Mouse (Mus musculus) embryonic facial prominence, embryonic 14.5 days (tissue): ENCODE measurements around the gene Trappc2. TPM values are rescaled to one million over a fixed set of nuclear protein-coding genes. Genes with fewer than 3 reads are reported as not detected.

Source experiments
- ATAC-seq: fragments of 200-750 bp; cut with Nextera tagmentation; 2 replicates; pipeline ENCODE4 v1.8.0; 2017; ENCODE audit warnings: low read depth, moderate number of reproducible peaks, moderate TSS enrichment
- DNase-seq: peaks from one replicate; pipeline ENCODE4 v3.0.0-alpha.2; 2015; ENCODE audit warnings: low spot score
- H3K27ac ChIP-seq: fragments of 300-500 bp; sonication (generic); replicated peaks from 2 replicates; pipeline ENCODE4 v1.5.1; 2014; ENCODE audit warnings: low read depth, mild to moderate bottlenecking, low read length, moderate library complexity
- H3K27me3 ChIP-seq: fragments of 300-500 bp; sonication (generic); replicated peaks from 2 replicates; pipeline ENCODE4 v1.6.1; 2014; ENCODE audit warnings: low read length; ENCODE audit not compliant: control insufficient read depth, insufficient read depth
- H3K36me3 ChIP-seq: fragments of 300-500 bp; sonication (generic); 2 replicates; pipeline ENCODE4 v1.6.1; 2014; ENCODE audit warnings: low read length, mixed read lengths; ENCODE audit not compliant: control insufficient read depth, insufficient read depth
- H3K4me1 ChIP-seq: fragments of 300-500 bp; sonication (generic); 2 replicates; pipeline ENCODE4 v1.6.1; 2014; ENCODE audit warnings: antibody characterized with exemption, low read length; ENCODE audit not compliant: control insufficient read depth, insufficient read depth
- H3K4me2 ChIP-seq: fragments of 300-500 bp; sonication (generic); 2 replicates; pipeline ENCODE4 v1.6.1; 2014; ENCODE audit warnings: low read depth, mild to moderate bottlenecking, low read length, moderate library complexity, mixed read lengths
- H3K4me3 ChIP-seq: fragments of 300-500 bp; sonication (generic); 2 replicates; pipeline ENCODE4 v1.5.1; 2014; ENCODE audit warnings: low read depth, mild to moderate bottlenecking, low read length
- H3K9ac ChIP-seq: fragments of 300-500 bp; sonication (generic); 2 replicates; pipeline ENCODE4 v1.6.1; 2014; ENCODE audit warnings: low read depth, mild to moderate bottlenecking, low read length, moderate library complexity, mixed read lengths
- H3K9me3 ChIP-seq: fragments of 300-500 bp; sonication (generic); 2 replicates; pipeline ENCODE4 v1.6.1; 2016; ENCODE audit warnings: low read length; ENCODE audit not compliant: control insufficient read depth
- WGBS: fragments of 180-500 bp; shearing (Covaris S2); extraction: QIAGEN DNeasy Blood & Tissue Kit; methylation state at CpG from one replicate; pipeline ENCODE4 v1.1.7; 2014; 5-methylcytosine and 5-hydroxymethylcytosine counted together
- polyA plus RNA-seq: library from polyadenylated mRNA; unstranded; fragments of >200 nt; fragmentation: Nextera tagmentation; extraction: Ambion mirVana; gene quantifications from 2 replicates; pipeline ENCODE4 v1.2.1, GENCODE M21; 2014

Trappc2 gene
- polyA plus RNA-seq, result 31.6 and 35.1 TPM in 2 replicates

GRCm38 (mm10) chrX:166440036-166440615 lies at the start of gene Trappc2:
Trappc2 (plus strand) TSS chrX:166440574.
- Histone ChIP-seq H3K27ac (peak within 1 kb of the TSS; percentile 77), H3K9me3 (no peaks in the 10 kb centered on the region), H3K36me3 (no peaks in the 10 kb centered on the region), H3K4me1 (no peaks in the 10 kb centered on the region), H3K9ac (peak within 1 kb of the TSS; percentile 78), H3K4me2 (peak within 1 kb of the TSS; percentile 62), H3K27me3 (peaks cover 33% of the 10 kb centered on the region), H3K4me3 (peak within 1 kb of the TSS; percentile 58)
- ATAC-seq (peak; percentile 75), DNase-seq (peak; percentile 23)
- 19% methylated on average over 17 of the region's 36 CpGs for WGBS

DNA sequence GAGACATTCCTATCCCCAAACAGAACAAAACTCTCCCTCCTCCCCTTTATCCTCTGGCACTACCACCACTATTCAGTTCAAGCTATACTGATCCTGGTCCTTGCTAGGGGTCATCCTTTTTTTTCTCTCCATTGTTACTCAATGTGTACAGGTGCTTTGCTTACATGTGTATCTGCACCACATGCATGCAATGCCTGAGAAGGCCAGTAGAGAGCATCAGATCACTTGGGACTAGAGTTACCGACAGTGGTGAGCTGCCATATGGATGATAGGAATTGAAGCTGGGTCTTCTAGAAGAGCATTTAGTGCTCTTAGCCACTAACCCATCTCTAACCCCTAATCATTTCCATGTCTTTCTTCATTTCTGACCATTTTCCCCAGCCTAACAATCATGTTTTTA lies 46.6 kb upstream of the Trappc2 start:
- H3K4me3 ChIP-seq, result no peak overlapping the region
- no peak overlapping the region for H3K4me2 ChIP-seq
- H3K4me1 ChIP-seq, result no peaks in the 10 kb centered on the region
- DNase-seq (no peak), ATAC-seq (no peak)
- no peaks in the 10 kb centered on the region for H3K9me3 ChIP-seq
- no peak overlapping the region for H3K9ac ChIP-seq
- no peak overlapping the region for H3K27ac ChIP-seq
- H3K27me3 ChIP-seq, result peaks cover 8% of the 10 kb centered on the region
- WGBS, result 86% methylated on average over 1 of the region's 1 CpGs
- no peaks in the 10 kb centered on the region for H3K36me3 ChIP-seq

- DNase-seq (no peak), ATAC-seq (no peak)
- H3K9ac ChIP-seq, result no peak overlapping the region
- H3K27me3 ChIP-seq, result no peaks in the 10 kb centered on the region; the same call in 1 of the 2 replicates
- H3K4me3 ChIP-seq, result no peak overlapping the region
- H3K4me1 ChIP-seq, result no peaks in the 10 kb centered on the region
- peaks cover 21% of the 10 kb centered on the region; the same call in 1 of the 2 replicates for H3K36me3 ChIP-seq
- no peak overlapping the region for H3K4me2 ChIP-seq
- H3K9me3 ChIP-seq, result no peaks in the 10 kb centered on the region
- no peak overlapping the region for H3K27ac ChIP-seq
These were observed 32.5 kb upstream of the Trappc2 start for GRCm38 (mm10) chrX:166407865-166408264.

DNA sequence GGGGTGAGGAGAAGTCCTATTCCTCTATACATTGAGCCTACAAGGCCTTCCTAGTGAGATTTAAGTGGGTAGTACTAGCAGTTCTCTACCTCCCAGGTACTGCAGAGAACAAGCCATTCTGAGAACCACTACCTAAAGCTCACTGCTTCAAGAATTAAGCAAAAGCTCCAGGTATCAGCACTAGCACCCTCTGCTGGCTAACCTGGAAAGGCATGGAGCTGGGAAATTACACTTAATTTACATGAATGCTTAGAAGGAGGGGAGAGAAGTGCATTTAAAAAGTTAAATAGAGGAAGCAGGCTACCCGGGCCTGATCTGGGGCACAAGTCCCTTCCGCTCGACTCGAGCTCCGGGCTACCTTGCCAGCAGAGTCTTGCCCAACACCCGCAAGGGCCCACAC lies 24.2 kb upstream of the Trappc2 start:
- DNase-seq (peak; percentile 10), ATAC-seq (no peak)
- Histone ChIP-seq H3K27me3 (no peaks in the 10 kb centered on the region), H3K4me1 (no peaks in the 10 kb centered on the region), H3K9ac (no peak overlapping the region), H3K27ac (no peak overlapping the region), H3K9me3 (no peaks in the 10 kb centered on the region), H3K4me2 (no peak overlapping the region), H3K36me3 (no peaks in the 10 kb centered on the region), H3K4me3 (no peak overlapping the region)
- 86% methylated on average over 1 of the region's 6 CpGs for WGBS

DNA sequence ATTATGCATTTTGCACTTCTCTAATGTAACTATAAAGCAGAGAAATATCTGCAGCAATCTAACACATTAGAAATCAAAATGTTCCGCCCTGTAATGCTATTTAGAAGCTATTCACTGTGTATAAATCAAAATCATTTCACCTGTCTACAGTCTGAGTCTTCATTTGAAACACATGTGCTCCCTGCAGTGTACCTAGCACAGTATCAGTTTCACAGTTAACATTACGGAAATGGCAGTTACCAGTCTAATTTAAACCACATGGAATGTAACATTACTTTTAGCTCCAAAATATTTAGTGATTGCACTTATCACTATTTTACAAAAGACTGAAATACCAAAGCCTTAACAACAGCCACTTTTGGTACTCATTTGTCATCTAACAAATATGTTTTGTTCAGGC lies 5.6 kb upstream of the Trappc2 start:
- H3K27ac ChIP-seq, result no peak overlapping the region
- DNase-seq (no peak), ATAC-seq (no peak)
- no peak overlapping the region for H3K4me2 ChIP-seq
- H3K4me1 ChIP-seq, result no peaks in the 10 kb centered on the region
- H3K4me3 ChIP-seq, result no peak overlapping the region
- H3K9me3 ChIP-seq, result no peaks in the 10 kb centered on the region
- 49% methylated on average over 2 of the region's 2 CpGs for WGBS
- no peak overlapping the region for H3K9ac ChIP-seq
- 0 out of 2 replicates have a peak, but pooled peaks cover 5% of the 10 kb centered on the region for H3K27me3 ChIP-seq
- H3K36me3 ChIP-seq, result no peaks in the 10 kb centered on the region

DNA sequence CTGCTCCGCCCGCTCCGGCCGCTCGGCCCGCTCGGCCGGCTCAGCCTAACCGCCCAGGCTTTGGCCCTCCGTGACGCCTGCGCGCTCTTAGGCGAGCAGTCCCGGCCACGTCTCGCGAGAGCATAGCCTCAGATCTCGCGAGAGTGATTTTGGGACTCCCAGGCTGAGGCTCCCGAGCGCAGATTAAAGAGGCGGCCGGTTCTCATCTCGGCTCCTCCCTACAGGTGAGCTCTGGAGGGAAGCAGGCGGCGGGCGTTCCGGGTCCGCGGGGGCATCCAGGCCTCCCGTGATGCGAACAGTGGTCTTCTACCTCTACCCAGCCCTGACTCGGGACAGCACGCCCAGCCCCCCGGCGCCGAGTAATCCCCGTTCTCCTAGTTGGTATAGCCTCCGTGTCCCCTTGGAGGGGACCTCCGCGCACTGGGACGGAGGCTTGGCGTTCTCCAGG lies 266 bp downstream of the Trappc2 start, which contains the start of gene Ofd1:
Ofd1 (minus strand) TSS at position 89 of the 448 bp plus-strand sequence.
- Histone ChIP-seq H3K9ac (peak within 1 kb of the TSS; percentile 78), H3K27ac (peak within 1 kb of the TSS; percentile 77), H3K9me3 (no peaks in the 10 kb centered on the region), H3K36me3 (no peaks in the 10 kb centered on the region), H3K4me2 (peak within 1 kb of the TSS; percentile 62), H3K4me1 (no peaks in the 10 kb centered on the region), H3K27me3 (peaks cover 33% of the 10 kb centered on the region), H3K4me3 (peak within 1 kb of the TSS; percentile 58)
- 26% methylated on average over 13 of the region's 44 CpGs for WGBS
- DNase-seq (peak; percentile 96), ATAC-seq (peak; percentile 99)

DNA sequence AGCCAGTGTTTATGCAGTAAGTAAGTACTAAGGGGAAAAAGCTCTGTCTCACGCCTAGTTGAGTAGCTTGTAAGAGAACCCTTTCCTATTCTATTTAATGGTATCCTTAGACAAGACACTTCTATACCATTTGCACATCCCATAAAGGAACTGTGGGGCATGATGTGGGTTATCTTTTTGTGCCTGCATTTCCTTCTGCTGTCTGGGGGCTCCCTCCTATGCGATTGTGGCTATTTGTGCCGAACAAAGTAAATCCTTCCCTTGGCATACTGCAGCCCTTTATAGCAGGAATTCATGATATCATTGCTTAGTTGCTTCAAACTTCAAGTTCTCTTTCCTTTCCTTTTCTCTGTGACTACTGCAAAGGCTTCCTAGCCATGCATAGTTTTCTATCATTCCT lies 4.2 kb downstream of the Trappc2 start:
- no peak for DNase-seq
- no peak overlapping the region for H3K4me3 ChIP-seq
- H3K27me3 ChIP-seq, result peaks cover 31% of the 10 kb centered on the region
- H3K36me3 ChIP-seq, result no peaks in the 10 kb centered on the region
- no peak overlapping the region for H3K9ac ChIP-seq
- 81% methylated on average over 3 of the region's 3 CpGs for WGBS
- H3K27ac ChIP-seq, result no peak overlapping the region
- no peaks in the 10 kb centered on the region for H3K4me1 ChIP-seq
- ATAC-seq, result no peak
- no peak overlapping the region for H3K4me2 ChIP-seq
- H3K9me3 ChIP-seq, result no peaks in the 10 kb centered on the region

DNA sequence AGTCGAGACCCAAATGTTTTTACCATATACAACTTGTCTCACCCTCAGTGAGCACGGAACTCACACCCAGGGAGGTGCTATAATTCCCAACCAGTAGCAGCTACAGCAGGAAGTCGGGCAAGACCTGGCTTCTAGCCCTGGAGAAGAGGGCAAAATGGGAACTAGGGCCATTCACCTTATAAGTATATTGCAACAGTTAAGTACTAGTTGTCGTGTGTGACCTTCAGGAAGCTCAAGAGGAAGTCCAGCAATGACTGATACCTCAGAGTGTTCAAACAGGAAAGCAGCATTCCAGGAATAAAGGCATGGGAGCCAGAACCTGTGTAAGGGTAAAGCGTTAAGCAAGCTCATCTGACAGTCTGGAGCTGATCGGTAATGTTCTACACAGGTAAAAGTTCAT lies 13.2 kb downstream of the Trappc2 start:
- 65% methylated on average over 6 of the region's 6 CpGs for WGBS

DNA sequence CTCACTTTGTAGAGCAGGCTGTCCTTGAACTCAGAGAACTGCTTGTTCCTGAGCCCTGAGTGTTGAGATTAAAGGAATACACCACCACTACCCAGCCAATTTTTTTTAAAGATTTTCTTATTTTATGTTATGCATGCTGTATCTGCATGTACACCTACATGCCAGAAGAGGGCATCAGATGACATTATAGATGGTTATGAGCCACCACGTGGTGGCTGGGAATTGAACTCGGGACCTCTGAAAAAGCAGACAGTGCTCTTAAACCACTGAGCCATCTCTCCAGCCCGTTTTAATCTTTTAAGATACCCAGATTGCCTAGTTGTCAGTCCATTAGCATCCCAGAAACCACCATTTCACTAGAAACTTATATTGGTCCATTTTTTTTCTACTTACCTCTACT lies 14.0 kb downstream of the Trappc2 start:
- Histone ChIP-seq H3K9ac (no peak overlapping the region), H3K4me1 (no peaks in the 10 kb centered on the region), H3K4me3 (no peak overlapping the region), H3K27ac (no peak overlapping the region), H3K27me3 (0 out of 2 replicates have a peak, but pooled peaks cover 6% of the 10 kb centered on the region), H3K4me2 (no peak overlapping the region), H3K36me3 (peaks cover 14% of the 10 kb centered on the region; the same call in 1 of the 2 replicates), H3K9me3 (no peaks in the 10 kb centered on the region)
- ATAC-seq (no peak), DNase-seq (no peak)
- WGBS, result 66% methylated on average over 3 of the region's 3 CpGs

More for the DNA sequence above, 13.2 kb downstream of the Trappc2 start:
- no peak for DNase-seq
- Histone ChIP-seq H3K4me1 (no peaks in the 10 kb centered on the region), H3K4me2 (no peak overlapping the region), H3K4me3 (no peak overlapping the region), H3K9ac (no peak overlapping the region), H3K36me3 (peaks cover 14% of the 10 kb centered on the region; the same call in 1 of the 2 replicates), H3K9me3 (no peaks in the 10 kb centered on the region), H3K27me3 (0 out of 2 replicates have a peak, but pooled peaks cover 6% of the 10 kb centered on the region), H3K27ac (no peak overlapping the region)
- no peak for ATAC-seq
